Mouse (Mus musculus) ovary, postnatal 10 days (tissue): ENCODE data around the gene Eif4a3.

ENCODE experiments used
- DNase-seq: peaks from one replicate; pipeline ENCODE4 v3.0.0; 2022; ENCODE audit warnings: low spot score

Eif4a3 gene

DNA sequence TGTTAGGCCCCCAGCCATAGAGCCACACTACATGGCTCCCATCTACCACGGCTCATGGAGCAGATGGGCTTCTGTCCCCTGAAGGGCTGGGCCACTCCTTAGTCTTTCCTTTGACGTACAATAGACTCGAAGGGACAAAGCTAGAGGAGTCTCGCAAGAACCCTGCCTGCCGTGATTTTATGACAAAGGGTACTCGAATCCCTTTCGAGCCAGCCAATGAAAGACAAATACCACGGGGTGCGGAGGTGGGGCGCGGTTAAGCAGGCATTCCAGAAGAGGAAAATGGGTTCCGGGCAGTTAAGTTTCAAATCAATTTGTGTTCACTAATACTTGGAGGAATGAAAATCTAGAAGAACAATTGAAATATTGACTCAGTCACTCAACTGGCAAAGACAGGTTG lies 60.4 kb downstream of the Eif4a3 start:
- DNase-seq: no peak
